Mouse (Mus musculus) Patski (cell line): ENCODE measurements at regions not wholly inside any gene's neighbourhood (a gene's known extent, or its start where the extent isn't known, plus 50 kb on each side); places are given as distances from the start of the nearest gene placed in this dataset.

Source experiments
- ATAC-seq: fragments of 100-300 bp; one replicate; pipeline ENCODE4 v1.8.0; 2021
- CTCF ChIA-PET: fragments of 350-600 bp; sonication (Branson Sonifier 250); formaldehyde crosslinking; loops from one replicate; lab custom pipeline; 2022; ENCODE audit warnings: inconsistent platforms; lab: Charles Lee
- POLR2A ChIA-PET: fragments of 350-600 bp; sonication (Branson Sonifier 250); formaldehyde crosslinking; loops from one replicate; lab custom pipeline; 2022; ENCODE audit warnings: antibody characterized with exemption, inconsistent platforms; lab: Charles Lee
- DNase-seq: peaks from one replicate; pipeline ENCODE4 v3.0.0-alpha.2; 2011; ENCODE audit warnings: low read depth, low spot score
- H3K27me3 ChIP-seq: fragments of 371-371 bp; one replicate; pipeline ENCODE4 v1.5.1; 2021
- CTCF ChIP-seq: fragments of 100-300 bp; IDR thresholded peaks from one replicate; pipeline ENCODE4 v1.5.1; 2021
- in situ Hi-C: fragments of 300-500 bp; cut with MboI; formaldehyde crosslinking; loops from 3 replicates; pipeline ENCODE4 v1.11.1; 2018; ENCODE audit warnings: low pct_unique_long_range_greater_than_20kb, mixed read lengths

DNA sequence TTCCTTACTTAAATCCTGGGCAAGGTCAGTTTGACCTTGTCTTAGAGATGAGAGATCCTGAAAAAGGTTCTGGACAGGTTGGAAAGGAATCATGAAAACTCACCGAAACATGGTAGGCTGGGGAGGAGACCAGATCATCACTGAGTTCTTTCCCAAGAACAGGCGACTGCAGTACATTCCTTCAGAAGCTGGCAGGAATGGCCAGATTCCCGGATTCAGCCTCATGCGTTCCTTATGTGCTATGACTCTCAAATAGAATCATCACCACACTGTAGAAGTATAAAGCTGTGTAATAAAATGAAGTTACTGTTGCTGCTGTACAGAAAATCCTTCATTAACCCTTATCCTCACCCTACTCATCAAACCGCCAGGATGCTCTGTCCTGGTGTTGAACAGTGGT, 307.6 kb upstream of the Nmur2 start:
- ChIA-PET POLR2A (no interaction called here), CTCF (interaction anchor here (1.0 kb wide), 1 partner anchor 10 kb away, joined by 3 read pairs; no protein-coding TSS in a partner anchor)
- no peak for DNase-seq
- no peaks in the 10 kb centered on the region for H3K27me3 ChIP-seq
- no peak for TF ChIP-seq CTCF
- in situ Hi-C loops: no loop called here
- no peak for ATAC-seq

DNA sequence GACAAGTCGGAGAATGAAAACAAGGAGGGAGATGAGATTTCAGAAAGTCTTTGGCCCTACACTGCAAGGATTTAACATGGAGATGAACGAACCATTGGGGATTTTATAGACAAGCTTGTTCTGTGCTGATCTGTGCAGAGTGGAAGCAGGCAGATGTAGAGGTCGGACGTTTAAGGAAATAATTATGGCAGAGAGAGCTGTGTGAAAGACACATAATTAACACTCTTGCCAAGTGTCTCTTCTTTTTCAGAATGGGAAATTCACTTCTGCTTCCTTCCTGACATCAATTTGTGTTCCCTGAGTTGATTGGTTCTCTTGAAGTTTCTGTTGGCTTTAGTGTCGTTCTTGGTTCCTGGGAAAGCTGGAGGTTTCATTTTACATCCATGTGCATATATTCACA, 302.3 kb upstream of the Nmur2 start:
- no peak for TF ChIP-seq CTCF
- no peak for DNase-seq
- in situ Hi-C loops: no loop called here
- CTCF ChIA-PET: no interaction called here
- POLR2A ChIA-PET: no interaction called here
- no peak for ATAC-seq
- H3K27me3 ChIP-seq: no peaks in the 10 kb centered on the region

DNA sequence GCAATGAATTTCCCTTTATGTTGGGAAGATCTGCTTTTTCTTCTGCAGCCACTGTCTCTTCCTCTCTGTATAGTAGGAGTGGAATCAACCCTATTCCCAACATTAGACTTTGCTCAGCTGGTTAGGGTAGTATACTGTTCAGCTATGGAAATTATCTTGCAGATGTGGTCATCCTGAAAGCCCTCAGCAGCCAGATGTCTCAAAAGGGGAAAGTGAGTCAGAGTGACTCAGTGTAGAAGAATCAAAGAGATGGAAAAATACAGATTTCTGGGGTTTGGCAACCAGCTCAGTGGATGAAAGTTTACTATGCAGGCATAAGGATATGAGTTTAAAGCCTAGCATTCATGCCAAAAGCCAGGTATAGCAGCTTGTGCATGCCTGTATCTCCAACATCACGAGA, 300.9 kb upstream of the Nmur2 start:
- ChIA-PET CTCF (no interaction called here), POLR2A (no interaction called here)
- in situ Hi-C loops: no loop called here
- ATAC-seq (no peak), DNase-seq (no peak)
- H3K27me3 ChIP-seq: no peaks in the 10 kb centered on the region
- TF ChIP-seq CTCF: no peak

DNA sequence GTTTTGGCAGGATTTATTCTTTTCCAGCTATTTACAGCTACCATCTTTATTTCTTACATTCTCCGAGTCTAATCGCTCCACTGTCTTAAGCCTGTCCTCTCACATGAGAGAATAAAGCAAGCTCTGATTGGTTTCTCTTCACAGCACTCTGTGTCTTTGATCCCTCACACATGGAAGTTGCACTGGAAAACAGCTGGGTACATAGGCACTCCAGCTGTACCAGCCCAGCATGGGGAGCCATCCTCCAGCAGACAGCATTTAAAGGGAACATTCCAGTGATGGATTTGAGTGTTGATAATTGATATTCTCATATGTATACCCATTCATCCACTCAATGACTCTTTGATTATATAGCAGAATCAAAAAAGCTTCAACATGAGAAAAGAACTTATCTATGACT, 300.2 kb upstream of the Nmur2 start:
- POLR2A ChIA-PET: no interaction called here
- no peaks in the 10 kb centered on the region for H3K27me3 ChIP-seq
- DNase-seq (no peak), ATAC-seq (no peak)
- in situ Hi-C loops: no loop called here
- no peak for TF ChIP-seq CTCF
- CTCF ChIA-PET: no interaction called here

DNA sequence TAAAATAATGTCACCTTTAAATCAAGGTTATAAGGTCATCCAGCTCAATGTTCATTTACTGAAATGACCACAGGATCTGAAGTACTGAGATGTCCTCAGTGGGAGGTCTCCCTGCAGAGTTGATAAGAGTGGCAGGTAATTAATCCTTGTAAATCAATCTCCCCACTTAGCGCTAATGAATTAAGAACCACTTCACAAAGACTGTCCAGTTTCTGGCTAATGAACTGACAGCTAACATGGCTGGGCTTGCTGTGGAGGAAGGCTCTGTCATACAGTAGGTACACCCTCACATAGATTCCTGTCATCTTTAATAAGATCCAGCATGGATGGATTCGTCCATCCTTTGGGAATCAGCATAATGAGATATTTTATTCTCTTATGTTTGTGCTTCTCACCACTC, 297.7 kb upstream of the Nmur2 start:
- no peaks in the 10 kb centered on the region for H3K27me3 ChIP-seq
- no peak for TF ChIP-seq CTCF
- CTCF ChIA-PET: interaction anchor here (1.0 kb wide), 1 partner anchor 10 kb away, joined by 3 read pairs; no protein-coding TSS in a partner anchor
- no peak for ATAC-seq
- no peak for DNase-seq
- in situ Hi-C loops: no loop called here
- POLR2A ChIA-PET: no interaction called here

DNA sequence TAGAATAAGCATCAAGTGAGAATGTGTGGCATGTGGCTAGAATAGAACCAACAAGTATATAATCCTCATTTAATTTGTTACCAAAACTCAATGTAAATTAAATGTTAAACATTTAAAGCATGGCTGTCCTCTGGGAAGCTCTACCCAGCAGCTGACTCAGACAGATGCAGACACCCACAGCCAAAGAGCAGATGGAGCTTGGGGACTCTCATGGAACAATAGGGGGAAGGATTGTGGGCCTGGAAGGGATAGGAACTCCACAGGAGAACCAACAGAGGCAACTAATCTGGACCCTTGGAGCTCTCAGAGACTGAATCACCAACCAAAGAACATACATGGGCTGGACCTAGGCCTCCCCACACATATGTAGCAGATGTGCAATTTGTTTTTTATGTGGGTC, 295.1 kb upstream of the Nmur2 start:
- in situ Hi-C loops: no loop called here
- DNase-seq (no peak), ATAC-seq (no peak)
- H3K27me3 ChIP-seq: no peaks in the 10 kb centered on the region
- no peak for TF ChIP-seq CTCF
- ChIA-PET POLR2A (no interaction called here), CTCF (no interaction called here)

DNA sequence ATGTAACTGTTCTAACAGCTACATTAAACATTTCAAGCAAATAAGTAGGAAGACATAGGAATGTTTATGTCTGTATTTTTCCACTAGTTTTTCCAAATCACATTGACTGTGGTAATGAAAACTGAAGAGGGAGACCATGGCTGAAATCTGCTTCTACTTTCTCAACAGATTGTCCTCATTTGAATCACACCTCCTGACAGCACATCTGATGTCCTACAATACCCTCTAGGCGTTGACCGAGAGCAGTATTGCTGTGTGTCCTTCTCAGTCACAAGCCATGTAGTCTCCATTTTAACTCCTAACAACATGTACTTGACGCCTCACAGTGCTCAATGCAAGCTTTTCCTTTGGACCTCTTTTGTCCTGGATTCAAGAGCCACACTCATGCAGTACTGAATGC, 279.5 kb upstream of the Nmur2 start:
- DNase-seq: no peak
- in situ Hi-C loops: no loop called here
- CTCF ChIA-PET: no interaction called here

DNA sequence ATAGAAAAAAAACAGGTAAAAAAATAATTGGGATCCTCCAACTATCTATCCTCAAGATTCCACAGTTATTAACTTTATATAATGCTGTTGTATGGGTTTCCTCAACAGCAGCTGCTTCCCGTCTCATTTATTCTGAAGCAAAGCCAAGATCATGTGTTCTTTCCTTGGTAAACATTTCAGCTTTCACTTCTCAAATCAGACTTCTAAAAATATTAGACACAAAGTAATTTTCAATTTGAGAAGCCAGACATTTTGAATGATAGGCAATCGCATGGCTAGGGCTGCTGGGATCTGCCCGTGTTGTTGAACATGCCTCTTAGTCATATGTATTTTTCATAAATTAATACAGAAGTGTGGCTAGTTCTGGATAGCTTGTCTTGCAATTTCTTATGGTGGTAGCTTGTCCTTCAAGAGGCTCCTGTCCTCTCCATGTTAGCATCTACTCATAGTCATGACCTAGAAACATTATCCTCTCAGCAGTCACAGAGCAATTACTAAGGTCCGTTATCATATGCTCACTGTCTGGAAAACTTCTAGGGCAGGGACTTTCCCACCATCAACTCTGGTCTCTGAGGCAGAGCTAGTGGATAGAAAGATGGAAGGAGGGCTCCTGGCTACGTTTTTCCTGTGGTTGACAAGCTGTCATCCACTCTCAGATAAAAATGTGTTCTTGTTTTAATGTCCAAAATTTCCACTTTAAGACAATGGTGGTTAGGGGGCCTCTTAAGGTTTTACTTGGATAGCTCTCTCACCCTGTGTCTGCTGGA, 274.6 kb upstream of the Nmur2 start:
- no peak for TF ChIP-seq CTCF
- CTCF ChIA-PET: no interaction called here
- ATAC-seq (no peak), DNase-seq (no peak)
- POLR2A ChIA-PET: no interaction called here
- in situ Hi-C loops: no loop called here
- H3K27me3 ChIP-seq: no peaks in the 10 kb centered on the region

More for the DNA sequence above, 279.5 kb upstream of the Nmur2 start:
- no peak for ATAC-seq
- H3K27me3 ChIP-seq: no peaks in the 10 kb centered on the region
- POLR2A ChIA-PET: no interaction called here
- no peak for TF ChIP-seq CTCF

DNA sequence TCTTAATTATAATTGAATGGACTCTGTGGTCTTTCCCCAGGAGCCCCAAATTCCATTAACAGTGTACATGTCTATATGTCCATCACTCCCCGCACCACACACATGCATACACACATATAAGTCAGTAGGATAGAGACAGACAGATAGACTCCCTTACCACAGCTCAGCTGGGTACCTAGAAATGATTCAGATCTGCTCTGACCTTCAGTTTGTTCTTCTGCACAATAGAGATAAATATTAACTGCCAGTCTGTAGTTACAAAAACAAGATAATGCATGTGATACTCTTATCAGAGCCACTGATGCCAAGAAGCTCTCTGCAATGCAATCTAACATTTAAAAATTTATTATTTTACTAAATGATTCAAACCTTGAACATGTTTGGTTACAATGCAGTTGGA, 268.7 kb upstream of the Nmur2 start:
- ATAC-seq (no peak), DNase-seq (no peak)
- ChIA-PET CTCF (no interaction called here), POLR2A (no interaction called here)
- no peaks in the 10 kb centered on the region for H3K27me3 ChIP-seq
- TF ChIP-seq CTCF: no peak
- in situ Hi-C loops: no loop called here

DNA sequence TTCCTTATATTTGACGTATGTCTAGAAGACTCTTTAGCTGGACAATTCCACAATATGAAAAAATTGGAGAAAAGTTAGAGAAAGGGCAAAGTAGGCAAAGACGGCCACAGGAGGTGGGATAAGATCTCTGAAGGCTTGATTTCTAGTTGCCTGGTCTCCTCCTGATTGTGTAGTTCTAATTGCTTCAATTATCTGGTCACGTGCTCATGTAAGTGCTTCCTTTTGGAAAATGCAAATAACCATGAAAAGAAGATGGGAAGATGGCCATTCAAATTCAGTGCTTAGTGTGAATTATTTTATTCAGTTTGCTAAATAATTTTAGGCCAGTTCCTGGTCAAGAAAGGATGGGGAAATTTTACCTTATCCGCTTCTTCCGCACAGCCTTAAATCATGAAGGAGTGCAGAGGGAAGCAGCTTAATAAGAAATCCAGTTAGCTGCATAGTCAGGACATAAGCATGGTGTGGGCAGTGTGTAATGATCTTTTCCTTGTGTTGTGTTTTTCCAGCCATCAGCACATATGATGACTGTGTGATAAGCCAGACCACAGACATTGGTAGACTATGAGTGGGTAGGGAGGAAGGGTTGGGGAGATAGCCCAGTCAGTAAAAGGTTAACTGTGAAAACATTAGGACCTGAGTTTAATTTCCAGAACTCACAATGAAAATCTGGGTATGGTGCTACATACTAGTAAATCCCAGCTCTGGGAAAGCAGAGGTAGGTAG, 267.7 kb upstream of the Nmur2 start:
- in situ Hi-C loops: no loop called here
- TF ChIP-seq CTCF: no peak
- POLR2A ChIA-PET: no interaction called here
- ATAC-seq: no peak
- CTCF ChIA-PET: no interaction called here
- no peak for DNase-seq
- H3K27me3 ChIP-seq: no peaks in the 10 kb centered on the region

DNA sequence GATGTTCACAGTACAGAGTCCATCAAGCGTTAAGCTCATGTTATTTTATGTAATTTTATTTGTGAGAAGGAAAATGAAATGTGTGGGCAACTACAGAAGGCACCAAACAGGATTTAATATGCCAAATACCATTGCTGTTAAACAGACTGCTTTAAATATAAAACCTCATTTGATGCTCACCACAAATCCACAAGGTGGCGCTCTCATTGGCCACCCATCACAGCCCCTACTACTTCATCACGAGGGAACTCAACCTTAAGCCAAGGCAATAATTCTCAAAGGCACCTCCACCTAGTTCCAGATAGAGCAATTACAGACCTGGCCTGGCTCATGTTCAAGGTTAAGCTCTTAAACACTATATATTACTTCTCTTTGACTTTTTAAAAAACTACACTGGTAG, 266.2 kb upstream of the Nmur2 start:
- POLR2A ChIA-PET: no interaction called here
- no peaks in the 10 kb centered on the region for H3K27me3 ChIP-seq
- CTCF ChIA-PET: interaction anchor here (0.9 to 1.6 kb wide), 4 partner anchors 11 to 142 kb away, joined by 3 to 4 read pairs (median 4); no protein-coding TSS in a partner anchor
- ATAC-seq: no peak
- peak; percentile 38 for TF ChIP-seq CTCF
- DNase-seq: no peak
- in situ Hi-C loops: no loop called here
